Mouse (Mus musculus) lung, postnatal 0 days (tissue): ENCODE data around the gene Polr2h.

ENCODE experiments used
- CTCF ChIP-seq: IDR thresholded peaks from 2 replicates; pipeline ENCODE4 v1.5.1; 2016; ENCODE audit warnings: antibody characterized with exemption, mild to moderate bottlenecking
- EP300 ChIP-seq: IDR thresholded peaks from 2 replicates; pipeline ENCODE4 v1.6.1; 2016; ENCODE audit warnings: antibody characterized with exemption, mild to moderate bottlenecking, control low read depth

DNA sequence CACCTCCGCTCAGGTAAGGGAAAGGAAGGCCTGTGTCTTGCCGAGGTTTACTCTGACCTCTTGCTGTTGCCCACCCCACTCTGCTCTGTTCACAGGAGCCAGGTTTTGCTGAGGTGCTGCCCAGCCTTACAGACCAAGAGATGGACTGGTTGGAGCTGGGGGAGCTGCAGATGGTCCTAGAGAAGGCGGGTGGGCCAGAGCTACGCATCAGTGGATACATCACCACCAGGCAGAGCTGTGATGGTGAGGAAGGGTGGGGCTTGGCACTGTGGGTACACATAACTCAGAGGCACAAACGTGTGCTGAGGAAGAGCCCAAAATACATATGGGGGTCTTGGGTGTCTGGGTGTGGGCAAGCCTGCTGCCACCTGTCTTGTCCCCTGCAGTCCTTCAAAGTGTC, 18.2 kb downstream of the Polr2h start:
- TF ChIP-seq CTCF (no peak), EP300 (no peak)
